Mouse (Mus musculus): ENCODE measurements around the gene Adgrf5. TPM values are rescaled to one million over a fixed set of nuclear protein-coding genes. Genes with fewer than 3 reads are reported as not detected.
"Not testable (repeated sequence)": the region's sequence is repeated elsewhere in the genome, so short reads cannot be mapped to it uniquely, and the experiment has no call there.

Adgrf5 gene
- total RNA-seq, 2 experiments from 2014 or later = 26.3 to 27.4 TPM

DNA sequence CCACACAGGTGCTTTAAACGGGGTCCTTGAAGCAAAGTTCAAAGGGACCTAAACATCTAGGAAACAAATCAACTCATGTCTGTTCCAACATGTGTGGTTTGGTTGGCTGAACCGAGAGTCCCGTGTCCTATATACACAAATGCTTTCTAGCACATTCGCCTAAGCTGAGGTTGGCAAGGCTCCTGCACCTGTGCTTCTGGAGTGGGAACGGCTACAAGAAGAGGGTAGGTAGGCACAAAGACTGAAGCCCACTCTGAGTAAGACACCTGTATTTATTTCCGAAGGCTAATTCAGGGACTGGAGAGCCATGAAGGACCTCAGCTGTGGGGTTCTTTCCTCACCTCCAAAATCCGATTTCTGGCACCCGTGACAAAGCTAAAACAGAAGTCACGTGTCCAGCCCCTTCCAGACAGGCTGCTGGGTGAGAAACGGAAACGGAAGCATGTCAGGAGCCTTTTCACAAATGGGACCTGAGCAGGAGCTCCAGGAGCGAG lies 99.5 kb downstream of the Adgrf5 start:
- DNase-seq (ENCODE audit: low spot score in 2 of 2) = no peak

DNA sequence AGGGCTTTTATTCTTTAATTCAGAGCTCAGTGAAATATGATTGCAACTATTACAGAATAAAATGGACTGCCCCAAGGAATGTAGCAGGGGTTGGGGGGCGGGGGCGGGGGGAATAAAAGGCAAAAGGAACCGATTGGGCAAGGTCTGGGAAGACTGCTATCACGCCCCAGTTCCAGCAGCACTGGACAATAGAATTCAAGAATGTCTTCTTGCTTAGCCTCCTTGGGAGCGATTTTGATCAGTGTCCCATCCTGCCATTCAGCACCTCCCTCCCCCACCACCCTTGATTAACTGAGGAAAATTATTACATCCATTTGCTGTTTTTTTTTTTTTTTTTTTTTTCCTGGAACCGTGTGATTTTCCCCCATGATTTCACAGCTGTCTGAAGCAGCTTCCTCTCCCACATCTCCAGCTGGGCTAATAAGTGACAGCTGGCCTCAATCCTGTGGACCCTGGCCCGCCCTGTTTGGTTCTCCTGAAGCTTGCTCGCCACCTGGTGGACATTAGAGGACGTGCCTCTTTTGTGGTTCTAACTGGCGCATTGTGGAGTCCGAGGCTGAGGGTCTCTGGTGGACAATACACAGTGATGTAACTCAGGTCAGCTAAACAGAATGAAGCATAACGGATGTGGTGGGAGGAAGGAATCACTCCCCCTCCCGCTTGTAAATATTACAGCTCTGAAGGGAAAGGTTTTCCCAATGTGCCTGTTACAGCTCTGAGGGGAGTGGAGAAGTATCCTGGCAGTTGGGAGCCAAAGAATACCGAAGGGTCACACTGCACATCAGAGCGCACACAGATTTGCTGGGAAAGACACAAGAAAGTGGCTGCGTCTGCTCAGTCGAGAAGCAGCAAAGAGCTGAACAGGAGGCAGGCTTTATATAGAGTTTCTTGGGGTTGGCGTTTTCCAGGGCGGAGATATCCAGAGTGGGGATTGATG lies 100.3 kb downstream of the Adgrf5 start:
- peak; percentile 83 to 85 for DNase-seq (ENCODE audit: low spot score in 2 of 2)

DNA sequence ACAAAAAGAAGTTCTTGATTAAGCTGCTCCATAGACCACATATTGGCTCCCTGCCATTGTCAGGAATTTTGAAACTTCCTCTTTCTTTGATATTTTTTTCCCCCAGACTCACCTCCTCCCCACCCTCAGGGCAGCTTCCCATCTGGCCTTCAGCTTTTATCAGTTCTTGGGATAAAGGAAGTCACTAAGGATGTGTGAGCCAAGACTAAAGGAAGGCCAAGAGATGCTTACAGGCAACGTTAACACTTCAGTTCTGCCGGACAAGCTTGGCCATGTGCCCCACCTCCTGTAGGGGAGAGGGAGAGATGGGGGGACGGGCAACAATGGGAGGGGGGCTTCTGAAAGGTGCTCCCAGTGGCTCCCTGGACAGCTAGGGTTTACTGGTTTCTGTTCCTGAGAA lies 109.8 kb downstream of the Adgrf5 start:
- DNase-seq (ENCODE audit: low spot score in 2 of 2) = no peak

DNA sequence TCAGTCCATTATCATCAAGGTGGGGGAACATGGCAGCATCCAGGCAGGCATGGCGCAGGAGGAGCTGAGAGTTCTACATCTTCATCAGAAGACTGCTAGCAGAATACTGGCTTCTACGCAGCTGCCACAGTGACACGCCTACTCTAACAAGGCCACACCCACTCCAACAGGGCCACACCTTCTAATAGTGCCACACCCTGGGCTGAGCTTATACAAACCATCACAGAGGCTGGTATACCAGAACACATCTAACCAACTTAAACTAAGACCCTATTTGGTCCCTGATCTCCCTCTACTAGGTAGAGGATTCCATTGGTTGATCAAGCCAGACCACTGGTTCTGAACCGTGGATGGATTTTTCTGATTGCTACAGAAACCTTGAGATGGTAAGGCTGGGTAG lies 112.3 kb downstream of the Adgrf5 start:
- DNase-seq (ENCODE audit: low spot score in 2 of 2) = no peak

DNA sequence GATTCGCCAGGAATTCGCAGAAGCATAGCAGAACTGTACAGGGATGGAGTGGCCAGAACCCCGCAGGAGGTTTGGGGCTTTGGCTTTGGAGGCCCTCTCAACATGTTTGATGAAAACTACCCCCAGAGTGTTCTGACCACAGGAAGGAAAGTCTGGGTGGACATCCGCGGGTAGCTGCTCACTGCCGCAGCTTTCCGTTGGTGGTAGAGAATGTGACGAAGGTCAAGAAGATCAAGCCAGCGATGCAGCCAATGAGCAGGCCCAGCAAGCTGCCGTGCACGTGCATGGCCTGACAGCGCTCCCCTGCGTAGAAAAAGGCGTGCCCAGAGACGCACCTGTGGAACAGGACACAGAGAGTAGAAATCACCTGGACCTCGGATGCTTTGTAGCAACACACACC lies 114.5 kb downstream of the Adgrf5 start:
- no peak for DNase-seq (ENCODE audit: low spot score in 2 of 2)

DNA sequence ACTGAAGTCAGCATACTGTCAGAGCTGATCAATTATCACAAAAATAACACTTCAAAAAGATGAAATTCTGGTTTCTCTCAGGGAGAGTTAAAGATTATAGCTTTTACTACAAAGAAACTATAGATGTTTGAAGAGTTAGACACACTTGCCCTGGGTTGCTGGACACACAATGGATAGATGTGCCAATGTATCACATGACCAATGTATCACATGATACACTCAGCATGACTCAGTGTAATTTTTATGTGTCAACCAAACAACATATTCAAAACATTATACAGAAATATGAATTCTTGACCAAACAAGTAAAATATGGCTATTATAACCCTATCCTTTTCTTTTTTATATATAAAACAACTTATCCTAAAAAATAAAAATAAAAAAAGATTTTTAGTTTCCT lies 117.4 kb downstream of the Adgrf5 start:
- no peak for DNase-seq (ENCODE audit: low spot score in 2 of 2)

DNA sequence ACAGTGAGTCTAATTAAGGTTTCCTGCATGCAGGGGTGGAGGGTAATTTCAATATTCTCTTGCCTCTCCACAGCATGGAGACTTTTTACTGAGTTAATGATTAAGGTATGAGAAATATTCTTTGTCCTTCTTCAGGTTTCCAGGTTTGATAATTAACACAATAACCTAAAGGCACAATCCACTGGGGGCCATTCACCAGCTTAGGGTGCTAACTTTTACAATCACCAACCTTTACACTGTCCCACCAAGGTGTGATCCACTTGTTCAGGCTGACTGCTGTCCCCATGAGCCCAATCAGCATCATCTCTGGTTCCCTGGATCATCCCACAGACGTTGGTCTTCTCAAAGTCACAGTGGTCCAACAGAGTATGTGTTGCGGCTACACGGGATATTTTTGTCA lies 125.7 kb downstream of the Adgrf5 start:
- no peak for DNase-seq (ENCODE audit: low spot score in 2 of 2)

DNA sequence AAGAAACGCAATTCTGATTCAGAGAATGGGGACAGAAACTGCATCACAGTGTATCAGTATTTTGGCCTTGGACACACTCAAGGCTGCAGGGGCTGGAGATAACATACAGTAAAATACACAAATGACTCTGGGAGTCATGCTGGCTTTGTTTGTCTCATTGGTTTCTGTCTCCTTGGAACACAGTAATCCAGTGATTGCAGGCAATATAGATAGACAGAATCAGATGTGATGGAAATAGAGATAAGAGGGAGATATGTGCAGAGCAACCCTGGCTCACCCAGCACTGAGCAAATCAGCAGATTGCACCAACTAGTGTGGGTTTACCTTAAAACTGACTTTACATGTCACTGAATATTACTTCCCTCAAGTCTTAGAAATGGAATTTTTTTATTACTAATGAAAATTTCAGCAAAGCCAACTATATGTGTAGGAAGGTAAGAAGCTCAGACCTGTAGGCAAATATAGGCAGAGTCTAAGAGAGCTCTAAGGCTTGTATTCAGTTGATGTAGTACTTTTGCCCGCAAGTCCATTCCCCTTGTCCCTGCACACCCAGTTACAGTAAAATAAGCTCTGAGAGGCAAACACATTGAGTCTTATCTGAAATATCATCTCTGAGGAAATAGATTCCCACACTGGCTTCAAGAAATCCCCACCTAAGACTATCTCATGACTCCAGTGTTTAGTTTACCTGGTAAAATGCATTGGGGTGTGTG lies 128.3 kb downstream of the Adgrf5 start:
- DNase-seq (ENCODE audit: low spot score in 2 of 2) = no peak

DNA sequence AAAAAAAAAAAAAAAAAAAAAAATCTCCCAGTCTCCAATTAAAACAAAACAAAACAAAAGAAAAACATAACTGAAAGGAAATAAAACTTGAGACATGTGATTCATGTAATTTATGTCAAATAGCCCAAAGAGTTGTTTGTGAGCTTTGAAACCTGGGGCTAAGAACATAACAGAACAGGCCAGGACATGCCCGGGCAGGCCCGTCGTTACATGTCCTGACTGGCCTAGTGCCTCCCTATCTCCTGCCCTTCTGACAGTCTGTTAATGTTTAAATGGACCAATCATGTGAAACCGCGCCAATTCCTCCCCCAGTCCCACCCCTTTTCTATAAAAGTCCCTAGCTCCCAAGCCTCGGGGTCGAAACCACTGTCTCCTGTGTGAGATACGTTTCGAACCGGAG lies 130.1 kb downstream of the Adgrf5 start:
- not testable (repeated sequence) for DNase-seq (ENCODE audit: low spot score in 2 of 2)

DNA sequence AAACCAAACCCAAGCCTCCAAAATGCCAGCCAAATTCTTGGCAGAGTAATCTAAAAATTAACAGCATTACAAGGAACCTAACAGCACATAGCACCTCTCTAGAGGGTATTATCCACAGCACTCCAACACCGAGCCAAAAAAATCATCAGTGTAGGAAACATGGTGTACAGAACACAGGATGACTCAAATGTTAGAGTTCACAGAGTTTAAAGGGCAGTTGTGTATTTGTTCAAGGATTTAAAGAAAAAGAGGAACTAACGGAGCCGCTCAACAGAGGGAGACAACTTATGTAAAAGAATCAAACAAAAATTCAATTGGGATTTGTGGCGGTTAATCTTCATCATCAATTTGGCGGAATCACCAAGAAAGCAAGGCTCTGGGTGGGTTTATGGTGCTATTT lies 135.3 kb downstream of the Adgrf5 start:
- DNase-seq (ENCODE audit: low spot score in 2 of 2) = no peak

DNA sequence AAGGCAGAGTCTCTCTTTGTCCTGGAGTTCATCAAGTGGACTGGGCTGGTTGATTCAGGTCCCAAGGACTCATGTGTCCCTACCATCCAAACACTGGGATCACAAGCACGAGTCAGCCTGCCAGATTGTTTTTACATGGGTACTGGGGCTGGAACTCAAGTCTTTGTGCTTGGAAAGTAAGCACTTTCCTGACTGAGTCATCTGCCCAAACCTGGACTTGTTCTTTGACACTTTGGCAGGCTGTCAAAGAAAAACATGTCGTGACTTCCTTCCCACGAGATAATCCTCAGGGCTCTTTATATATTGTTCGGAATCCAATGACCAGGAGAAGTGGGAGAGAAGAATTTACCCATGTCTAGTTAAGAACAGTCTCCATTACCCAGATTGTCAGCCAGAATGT lies 137.3 kb downstream of the Adgrf5 start:
- no peak for DNase-seq (ENCODE audit: low spot score in 2 of 2)

DNA sequence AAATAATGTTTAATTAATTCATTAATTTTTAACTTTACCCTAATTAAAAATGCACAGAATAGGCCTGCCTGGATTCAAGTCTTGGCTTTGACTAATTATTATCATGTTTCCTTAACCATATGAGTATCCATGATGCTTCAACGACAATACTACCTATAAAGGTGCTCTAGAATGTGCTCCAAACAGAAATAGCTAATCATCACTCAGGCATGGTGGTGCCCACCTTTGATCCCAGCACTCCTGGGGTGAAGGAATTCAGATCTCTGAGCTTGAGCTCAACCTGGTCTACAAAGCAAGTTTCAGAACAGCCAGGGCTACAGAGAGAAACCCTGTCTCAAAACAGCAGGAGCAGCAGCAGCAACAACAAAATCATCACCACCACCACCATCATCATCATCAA lies 140.3 kb downstream of the Adgrf5 start:
- no peak for DNase-seq (ENCODE audit: low spot score in 2 of 2)

DNA sequence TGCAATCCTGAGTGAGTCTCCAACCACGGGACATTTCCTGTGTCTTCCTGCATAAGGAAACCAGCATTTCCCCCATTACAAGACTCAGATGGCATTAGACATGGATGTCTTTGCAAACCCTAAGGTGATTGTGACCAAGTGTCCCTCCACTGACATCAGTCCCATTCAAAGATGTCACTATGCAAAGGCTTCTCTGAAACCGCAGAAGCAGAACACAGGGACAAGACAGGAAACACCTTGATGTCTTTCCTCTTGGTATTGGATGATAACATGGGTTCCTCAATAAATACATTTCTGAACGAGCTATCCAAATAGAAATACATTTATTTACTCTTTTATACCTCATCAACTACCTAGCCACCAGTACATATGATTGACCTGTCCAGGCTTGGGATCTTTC lies 141.0 kb downstream of the Adgrf5 start:
- no peak for DNase-seq (ENCODE audit: low spot score in 2 of 2)

DNA sequence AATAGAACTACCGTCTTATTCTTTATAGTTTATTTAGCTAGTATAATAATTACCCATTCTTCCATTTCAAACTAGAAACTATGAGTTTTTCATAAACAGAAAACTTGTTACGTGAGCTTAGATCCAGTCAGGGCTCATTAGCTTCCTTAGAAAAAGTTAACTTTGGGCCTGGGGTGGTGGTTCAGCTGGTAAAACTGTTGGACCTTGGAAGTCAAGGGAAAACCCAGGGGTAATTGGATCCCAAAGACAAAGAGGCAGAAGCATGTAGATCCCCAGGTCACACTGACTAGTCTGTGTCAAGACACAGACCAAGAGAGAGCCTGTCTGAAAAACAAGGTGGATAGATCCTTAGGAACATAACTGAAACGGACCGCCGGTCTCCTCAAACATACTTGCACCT lies 141.4 kb downstream of the Adgrf5 start:
- no peak for DNase-seq (ENCODE audit: low spot score in 2 of 2)

DNA sequence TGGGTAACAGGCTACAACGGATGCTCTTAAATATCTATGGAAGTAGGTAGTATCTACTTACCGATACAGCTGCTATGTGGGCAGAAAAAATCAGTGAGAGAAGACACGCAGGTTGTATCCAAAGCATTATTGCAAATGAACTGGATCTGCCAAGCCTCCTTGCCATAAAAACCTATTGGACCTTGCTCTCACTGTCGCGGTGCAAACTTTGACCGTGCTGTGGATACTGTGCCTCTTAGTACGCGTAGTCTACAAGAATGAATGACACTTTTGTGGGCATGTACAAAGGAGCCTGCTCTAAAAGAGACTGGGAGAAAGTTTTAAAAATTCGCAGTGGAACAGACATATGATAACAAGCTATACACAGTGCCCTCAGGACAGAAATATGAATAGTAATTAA lies 142.3 kb downstream of the Adgrf5 start, which contains the start of gene Mep1a:
TSS of gene Mep1a (minus strand) at position 221 of the 400 bp plus-strand sequence.
- no peak for DNase-seq (ENCODE audit: low spot score in 2 of 2)

DNA sequence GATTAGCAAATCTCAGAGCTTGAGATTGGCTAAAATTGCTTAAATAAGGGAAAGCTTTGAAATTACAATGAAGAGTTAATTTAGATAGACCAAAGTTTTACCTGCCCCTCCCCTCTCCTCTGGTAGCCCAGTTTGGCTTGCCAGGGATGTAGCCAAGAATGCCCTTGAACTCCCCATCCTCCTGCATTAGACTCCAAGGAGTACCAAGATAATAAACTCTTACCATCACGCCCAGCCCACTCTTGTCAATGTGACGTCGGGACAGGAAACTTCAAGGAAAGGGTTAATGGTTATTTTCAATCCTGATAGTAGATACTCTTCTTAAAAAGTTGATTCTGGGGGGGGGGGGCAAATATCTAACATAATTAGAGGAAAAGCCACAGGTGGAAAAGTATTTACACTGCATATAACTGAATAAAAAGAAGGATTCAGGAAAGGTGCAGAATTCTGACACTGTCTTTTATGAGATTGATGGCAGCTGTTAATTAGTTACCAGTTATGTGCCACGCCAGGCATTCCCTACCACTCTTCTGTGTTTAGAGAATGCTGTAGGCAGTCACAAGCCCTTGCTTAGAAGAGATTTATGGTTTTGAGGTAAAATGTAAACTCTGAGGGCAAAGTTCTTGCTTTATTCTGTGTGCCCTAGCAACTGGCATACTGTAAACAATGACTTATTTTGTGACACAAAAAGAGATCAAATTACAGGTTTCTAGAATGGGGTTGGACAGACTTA lies 143.8 kb downstream of the Adgrf5 start:
- DNase-seq (ENCODE audit: low spot score in 2 of 2) = no peak

DNA sequence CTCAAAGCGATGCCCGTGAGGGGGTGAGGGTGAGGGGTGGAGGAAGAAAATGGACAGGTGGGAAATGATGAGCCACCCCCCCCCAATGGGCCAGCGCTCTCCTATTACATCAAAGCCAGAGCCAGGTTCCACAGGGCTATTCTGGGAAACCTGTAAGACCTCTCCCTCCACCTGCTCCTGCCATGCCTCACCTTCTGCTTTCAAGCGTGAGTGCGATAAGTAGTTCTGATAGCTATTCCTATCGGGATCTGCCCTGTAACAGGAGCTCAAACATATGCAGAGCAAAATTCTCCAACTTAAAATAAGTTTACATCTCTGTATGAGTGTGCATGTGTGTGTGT lies 144.3 kb downstream of the Adgrf5 start:
- no peak for DNase-seq (ENCODE audit: low spot score in 2 of 2)
